Mouse (Mus musculus): ENCODE results near the gene Ttll4. TPM values are rescaled to one million over a fixed set of nuclear protein-coding genes. Genes with fewer than 3 reads are reported as not detected.

The Ttll4 gene
- polyA plus RNA-seq, 2 experiments from 2014 or later: 12.5 to 17.7 TPM

DNA sequence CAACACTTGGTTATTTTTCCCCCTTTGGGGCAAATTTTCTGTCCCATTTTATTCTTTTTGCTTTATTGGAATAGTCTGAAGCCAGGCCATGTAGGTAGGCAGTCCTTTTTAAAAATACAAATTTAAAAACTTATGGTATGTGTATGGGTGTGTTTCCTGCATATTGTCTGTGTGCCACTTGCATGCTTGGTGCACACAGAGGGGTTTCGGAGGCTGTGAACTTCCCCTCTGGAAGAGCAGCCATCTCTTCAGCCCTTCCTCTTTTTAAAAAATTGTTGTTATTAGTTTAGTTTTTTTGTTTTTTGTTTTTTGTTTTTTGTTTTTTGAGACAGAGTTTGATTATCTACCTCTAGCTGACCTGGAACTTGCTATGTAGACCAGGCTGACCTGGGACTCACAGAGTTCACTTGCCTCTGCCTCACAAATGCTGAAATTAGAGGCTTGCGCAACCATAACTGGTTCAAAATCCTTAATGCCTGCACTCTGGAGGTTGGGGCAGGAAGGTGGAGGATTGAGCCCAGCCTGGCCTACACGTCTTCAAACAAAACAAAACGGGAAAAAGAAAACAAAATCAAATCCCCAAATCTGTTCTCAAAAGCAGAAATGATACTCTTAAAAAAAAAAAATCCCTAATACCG lies 51.0 kb downstream of the Ttll4 start:
- no peak for ATAC-seq

DNA sequence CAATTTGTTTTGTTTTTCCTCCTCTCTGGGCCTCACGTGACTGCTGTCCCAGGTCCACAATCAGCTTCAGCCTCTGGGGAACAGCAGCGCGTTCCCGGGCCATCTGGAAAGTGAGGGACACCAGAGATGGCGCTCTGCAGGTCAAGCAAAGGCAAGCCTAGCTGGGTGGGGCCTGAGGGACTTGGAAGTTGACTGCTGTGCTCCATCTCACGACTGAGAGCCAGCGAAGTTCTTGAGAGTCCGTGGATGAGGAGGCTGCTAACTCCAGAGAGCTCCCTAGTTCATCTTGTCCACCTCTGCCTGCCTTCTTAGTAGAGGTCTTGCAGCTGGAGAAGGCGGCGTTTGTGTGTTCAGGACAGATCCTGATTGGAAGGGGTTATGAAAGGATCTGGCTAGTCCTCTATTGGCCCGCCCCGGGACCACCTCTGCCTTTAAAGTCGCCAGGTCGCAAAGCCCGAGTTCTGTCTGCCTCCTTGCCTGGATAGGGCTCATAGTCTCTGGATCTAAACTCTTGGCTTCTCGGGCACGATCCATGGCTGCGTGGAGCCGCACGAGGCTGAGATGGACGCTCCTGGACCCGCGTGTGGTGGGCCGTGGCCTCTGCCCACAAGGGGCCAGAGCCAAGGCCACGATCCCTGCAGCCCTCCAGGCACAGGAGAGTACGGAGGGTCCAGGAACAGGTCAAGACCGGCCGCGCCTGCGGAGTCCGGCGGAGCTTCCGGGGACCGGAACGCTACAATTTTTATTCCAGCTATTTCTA lies 51.7 kb downstream of the Ttll4 start, which contains the start of gene Cyp27a1:
Gene Cyp27a1 (plus strand): TSS at position 476 of the 760 bp plus-strand sequence.
- no peak for ATAC-seq

DNA sequence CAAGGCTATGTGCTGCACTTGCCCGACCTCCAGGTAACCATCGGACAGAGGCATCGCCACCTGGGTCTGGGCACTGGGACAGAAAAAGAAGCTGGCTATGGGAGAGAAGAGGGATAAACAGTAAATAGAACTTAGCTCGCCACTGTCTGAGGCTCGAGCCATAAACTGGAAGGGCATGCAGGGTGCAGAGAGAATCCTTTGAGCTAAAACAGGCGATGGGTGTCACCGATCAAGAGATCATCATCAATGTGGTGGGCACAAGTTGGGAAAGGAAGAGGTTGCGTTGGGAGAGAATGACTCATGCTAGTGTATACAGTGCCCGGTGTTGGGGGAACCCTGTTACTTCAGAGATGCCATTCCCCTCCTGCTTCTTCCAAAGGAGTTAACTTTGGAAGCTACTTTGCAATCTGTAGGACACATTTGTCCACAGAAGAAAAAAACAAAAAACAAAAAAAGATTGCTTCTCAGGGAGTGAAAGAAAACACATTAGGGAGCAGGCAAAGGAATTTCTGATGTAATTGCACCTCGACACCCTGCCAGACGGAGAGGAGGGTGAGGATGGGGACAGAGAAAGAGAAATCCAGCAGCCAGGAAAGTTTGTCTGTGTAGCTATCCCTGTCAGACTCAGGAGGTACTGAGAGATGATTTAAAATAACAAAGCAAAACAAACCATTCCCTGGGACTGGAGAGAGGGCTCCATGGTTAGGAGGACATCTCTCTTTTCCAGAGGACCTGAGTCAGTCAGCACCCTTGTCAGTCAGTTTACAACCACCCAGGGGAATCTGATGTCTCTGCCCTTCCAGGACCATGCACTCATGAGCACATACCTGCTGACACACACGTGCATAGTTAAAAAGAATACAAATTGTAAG lies 52.5 kb downstream of the Ttll4 start:
- ATAC-seq: no peak

DNA sequence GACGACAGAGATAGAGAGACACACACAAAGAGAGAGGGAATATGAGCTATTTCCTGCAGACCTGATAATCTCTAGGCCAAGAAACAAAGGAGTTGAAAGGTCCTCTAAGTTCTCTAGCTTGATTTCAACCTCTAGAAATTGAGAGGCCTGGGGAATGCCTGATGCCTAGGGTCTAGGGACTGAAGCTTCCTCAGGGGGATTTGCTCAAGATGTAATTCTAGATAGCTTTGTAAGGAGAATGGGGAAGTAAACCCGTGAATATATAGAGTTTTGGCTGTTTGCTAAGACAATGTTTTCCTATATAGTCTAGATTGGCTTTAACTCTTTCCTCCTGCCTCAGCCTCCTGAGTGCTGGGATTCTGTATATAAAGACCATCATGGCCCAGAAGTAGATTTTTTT lies 53.4 kb downstream of the Ttll4 start:
- no peak for ATAC-seq

DNA sequence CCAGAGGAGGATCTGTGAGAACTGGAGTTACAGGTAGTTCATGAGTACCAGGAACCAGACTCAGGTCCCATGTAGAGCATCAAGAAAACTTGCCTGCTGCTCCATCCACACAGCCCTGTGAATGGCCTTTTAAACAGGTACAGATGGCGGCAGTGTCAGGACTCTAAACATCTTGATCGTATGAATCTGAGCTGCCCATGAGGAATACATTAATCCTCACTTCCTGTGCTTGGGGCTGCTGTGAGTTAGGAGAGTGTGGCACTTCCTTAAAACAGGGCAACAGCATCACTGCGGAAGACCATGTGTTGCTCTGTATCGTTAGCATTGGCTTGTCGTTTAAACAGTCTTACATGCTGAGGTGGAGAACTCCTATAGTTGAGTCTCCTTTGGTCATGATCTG lies 53.9 kb downstream of the Ttll4 start:
- ATAC-seq: no peak

DNA sequence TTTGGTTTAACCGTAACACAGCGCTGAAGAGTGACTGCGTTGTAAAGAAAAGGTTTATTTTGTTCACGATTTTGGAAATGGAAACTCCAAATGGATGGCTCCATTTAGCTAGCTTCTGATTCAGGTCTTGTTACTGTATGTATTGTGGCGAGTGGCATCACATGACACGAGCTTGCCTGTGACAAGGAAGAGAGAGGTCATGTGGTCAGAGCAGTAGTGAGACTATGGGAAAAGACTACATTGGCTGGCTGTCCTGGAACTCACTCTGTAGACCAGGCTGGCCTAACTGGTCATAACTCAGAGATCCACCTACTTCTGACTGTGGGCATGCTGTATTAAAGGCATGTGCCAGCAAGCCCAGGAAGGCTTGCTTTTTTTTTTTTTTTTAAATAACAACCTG lies 54.3 kb downstream of the Ttll4 start:
- ATAC-seq: no peak

DNA sequence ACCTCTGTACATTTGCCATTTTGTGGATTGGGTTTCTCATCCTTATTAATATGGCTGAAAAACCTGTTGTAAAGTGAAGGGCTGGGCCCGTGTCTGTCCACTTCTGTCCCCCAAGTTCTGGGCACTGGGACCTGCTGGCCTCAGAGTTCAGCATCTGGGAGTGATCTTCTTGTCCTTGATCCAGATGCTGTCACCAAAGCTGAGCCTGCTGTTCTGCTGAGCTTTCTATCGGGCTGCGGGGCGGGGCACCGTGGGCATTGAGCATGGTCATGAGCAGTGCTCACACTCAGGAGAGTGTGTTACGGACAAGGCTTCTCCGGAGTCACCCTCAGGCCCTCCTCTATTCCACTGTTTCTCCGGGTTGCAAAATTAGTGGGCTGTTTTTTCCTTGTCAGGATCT lies 56.6 kb downstream of the Ttll4 start:
- ATAC-seq: no peak

DNA sequence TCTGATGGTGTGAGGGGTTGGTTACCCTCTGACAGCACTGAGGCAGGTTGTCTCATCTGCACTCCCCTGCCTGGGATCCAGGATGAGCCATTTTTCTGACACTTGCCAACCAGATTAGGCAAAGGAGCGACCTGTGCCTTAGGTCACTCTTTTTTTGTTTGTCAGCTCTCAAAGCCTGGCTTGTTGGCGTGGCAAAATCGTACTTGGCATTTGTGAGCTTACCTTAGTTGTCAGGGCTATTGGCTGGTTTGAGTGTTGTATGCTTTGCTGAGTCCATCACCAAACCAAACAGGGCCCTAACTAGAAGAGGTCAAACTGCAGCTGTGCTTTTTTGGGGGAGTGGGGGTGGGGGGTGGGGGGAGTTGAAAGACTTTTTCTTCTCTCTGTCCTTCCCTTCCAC lies 57.7 kb downstream of the Ttll4 start:
- no peak for ATAC-seq

DNA sequence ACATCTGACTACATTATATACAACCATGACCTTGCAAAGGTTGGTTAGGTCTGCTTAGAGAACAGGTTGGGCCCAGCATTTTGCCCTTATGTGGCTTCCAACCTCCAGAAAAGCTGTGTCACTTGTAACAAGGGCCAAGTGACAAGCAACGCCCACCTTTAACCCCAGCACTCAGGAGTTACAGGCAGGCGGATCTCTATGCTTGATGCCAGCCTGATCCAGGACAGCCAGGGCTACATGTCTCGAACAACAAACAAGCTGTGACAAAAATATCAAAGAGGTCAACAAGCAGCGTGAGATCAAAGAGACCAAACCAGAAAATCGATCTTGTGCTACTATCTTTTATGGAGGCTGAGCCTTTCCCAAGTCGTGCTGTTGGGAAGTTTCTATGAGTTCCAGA lies 60.1 kb downstream of the Ttll4 start:
- no peak for ATAC-seq

DNA sequence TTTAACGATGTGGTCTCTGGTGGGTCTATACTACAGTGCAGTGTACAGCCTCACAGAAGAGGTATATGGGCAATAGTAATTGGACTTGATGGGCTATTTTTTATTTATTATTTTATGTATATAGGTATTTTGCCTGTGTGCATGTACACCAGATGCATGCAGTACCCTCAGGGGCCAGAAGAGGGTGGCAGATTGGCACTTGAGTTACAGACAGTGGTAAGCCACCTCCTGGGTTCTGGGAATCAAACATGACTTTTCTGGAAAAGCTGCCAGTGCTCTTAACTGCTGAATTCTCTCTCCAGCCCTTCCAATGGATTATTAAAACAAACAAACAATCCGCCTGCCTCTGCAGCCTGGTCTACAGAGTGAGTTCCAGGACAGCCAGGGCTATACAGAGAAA lies 62.2 kb downstream of the Ttll4 start:
- no peak for ATAC-seq

DNA sequence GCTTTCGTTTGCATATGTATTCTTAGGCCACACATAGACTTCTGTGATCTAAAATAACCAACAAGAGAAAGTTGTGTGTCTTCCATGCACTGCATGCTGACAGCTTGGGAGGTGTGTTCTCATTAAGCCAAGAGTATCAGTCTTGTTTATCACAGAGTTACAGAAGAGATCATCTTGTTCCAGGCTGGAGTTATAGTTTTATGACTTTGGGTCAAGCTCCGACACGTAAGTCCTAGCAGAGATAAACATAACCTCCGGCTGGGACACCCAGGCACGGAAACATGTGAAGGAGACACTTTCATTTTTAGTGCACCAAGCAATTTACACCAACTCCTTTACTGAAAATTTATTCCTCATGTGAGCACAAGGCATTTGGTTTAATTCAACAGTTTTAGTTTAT lies 64.6 kb downstream of the Ttll4 start:
- no peak for ATAC-seq

DNA sequence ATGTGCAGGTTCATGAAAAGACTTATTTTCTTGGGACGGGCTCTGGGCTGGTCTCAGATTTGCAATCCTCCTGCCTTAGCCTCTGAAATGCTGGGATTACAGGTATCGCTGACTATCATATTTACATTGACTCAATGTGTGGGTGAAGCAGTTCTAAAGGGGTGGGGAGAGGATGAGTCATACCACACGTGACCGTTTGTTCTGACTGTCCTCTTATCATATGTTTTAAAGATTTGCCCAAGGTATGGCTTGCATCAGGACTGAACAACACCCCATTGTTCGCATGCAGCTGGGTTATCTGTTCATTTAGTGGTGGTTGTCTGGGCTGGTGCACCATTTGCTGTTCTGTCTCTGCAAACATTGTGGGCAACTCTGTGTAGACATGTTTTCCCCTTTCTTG lies 65.1 kb downstream of the Ttll4 start:
- no peak for ATAC-seq

DNA sequence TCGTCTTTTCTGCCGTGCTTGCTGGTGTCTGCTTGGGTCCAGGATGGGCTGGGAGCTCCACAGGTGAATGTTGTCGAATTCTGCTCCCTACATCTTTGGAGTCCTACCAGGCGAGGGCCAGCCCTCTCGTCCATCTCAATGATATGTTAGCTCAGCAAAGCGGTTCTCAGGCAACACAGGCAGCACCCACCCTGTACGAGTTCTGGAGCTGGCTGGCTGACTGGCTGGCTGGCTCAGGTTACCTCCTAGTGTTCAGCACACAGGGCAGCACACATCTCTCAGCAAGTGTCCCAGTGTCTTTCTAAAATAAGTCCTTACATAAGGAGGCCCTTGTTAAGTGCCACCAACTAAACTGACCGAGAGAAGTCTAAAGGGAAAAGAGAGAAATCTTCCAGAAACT lies 66.9 kb downstream of the Ttll4 start:
- no peak for ATAC-seq

DNA sequence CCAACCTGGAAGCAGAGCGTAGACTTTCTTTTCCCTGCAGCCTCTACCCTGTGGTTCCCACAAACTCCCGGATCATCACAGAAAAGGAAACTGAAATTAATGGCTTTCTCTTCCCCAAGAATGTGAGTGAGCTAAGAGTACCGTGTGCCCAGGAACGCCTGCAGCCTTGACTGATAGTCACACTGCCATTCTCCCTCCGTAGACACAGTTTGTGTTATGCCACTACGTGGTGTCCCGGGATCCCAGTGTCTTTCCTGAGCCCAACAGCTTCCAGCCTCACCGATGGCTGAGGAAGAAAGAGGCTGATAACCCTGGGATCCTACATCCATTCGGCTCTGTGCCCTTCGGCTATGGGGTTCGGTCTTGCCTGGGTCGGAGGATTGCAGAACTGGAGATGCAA lies 75.4 kb downstream of the Ttll4 start:
- ATAC-seq: no peak

DNA sequence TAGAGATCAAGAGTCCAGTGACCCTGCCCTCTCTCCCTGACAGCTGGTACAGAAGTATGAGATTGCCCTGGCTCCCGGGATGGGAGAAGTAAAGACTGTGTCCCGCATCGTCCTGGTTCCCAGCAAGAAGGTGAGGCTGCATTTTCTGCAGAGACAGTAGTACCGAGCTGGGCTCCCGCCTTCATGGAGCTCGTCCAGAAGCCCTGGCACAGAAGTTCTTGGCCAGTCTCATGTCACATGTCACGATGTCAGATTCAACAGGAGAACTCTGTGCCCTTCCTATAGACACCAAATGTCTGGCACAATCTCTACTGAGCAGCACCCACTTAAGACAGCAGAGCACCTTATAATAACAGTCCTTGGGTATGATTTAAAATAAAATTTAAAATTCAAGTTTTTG lies 76.0 kb downstream of the Ttll4 start:
- no peak for ATAC-seq

DNA sequence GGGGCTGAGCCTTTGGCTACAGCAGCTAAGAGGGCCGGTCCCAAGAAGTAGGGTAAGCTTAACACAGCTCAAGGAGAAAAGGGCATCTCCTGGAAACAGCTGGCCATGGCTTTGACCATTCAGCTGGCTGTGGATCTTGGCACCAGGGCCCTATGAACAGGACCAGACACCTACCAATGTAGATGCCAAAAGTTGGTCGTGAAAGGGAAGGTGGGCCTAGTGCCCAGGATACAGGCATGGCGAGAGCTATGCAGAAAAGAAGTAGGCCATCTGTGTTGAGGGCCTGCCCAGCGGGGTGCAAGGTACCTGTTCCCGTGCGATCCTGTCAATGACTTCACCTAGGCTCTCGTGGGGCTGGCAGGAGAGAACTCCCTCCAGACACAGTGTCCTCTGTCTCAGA lies 79.3 kb downstream of the Ttll4 start:
- ATAC-seq: no peak

DNA sequence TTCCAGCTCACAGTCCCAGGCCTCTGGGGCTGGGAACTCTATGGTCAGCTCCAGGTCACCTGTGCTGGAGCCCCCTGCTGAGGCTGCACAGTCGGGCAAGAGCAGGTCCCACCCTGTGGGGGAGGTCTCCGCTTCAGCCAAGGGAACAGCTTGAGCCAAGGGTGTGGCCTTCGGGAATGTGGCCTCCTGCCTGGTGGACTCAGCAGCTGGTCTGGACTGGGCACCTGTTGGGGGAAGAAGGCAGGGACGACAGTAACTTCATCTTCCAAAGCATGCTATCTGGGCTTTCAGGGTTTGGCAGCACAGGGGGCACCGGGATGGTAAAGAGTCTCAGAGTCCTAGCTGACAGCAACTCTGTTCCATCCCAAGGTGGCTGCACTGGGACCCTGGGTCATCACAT lies 85.8 kb downstream of the Ttll4 start:
- no peak for ATAC-seq

DNA sequence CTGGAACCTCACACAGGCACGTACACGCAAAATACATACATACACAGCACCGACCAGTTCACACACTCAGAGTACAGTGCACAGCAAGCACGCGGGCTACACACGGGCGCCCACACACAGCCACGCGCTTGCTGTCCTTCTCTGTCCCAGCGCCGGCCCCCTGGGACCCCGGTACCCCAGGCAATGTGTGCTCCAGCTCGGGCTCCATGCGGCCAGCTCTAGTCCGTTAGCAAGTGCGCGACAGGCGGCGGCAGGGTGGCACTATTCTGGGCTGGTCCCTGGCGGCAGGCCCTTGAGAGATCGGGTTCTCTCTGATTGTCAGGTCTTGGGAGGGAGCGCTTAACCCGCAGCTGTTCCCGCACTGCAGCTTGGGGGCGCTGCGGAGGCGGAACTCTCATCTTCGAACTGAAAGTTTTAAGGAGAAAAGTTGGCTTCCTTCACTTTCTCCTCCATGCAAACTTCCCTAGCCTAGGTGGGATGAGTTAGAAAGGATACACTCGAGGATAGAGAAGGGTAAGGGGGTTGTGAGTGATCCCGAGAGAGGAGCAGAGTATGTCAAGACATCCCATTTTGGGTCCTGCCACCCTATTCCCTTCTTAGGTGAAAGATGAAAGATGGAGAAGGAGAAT lies 87.2 kb downstream of the Ttll4 start, which contains the start of gene Prkag3:
Gene Prkag3 (minus strand): TSS at position 579 of the 629 bp plus-strand sequence.
- no peak for ATAC-seq

DNA sequence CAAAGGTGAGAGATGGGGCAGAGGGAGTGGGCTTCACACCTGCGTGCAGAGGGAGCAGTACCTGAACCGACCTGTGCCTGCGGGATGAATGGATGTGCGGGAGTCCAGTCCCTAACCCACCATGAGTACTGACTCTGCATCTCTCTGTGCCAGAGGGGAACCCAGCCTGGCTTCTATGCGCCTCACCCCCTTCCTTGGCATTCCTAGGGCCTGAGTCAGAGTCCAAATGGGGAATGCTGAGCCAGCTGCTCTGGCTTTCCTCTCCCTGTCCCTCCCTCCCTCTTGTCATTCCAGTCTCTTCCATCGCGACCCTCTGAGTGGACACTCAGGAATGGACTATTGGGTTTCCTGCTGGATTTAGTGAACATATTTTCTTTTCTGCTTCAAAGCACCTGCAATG lies 87.8 kb downstream of the Ttll4 start:
- no peak for ATAC-seq

DNA sequence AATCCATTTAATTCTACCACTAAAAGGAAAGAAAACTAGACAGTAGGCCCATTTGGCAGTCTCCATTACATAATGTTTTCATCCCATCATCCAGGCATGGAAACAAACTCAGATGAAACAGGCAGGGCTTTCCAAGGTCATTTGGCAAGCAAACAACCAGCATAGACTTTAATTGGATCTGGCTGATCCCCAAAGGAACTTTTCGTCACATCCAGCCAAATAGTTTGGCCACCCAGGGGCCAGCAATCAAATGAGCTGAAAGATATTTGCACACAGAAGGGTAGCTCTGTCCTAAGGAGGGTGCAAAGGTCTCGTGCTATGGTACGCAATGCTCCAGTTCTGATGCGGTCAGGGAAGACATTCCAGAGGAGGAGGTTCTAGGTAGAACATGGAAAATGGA lies 89.1 kb downstream of the Ttll4 start:
- no peak for ATAC-seq

DNA sequence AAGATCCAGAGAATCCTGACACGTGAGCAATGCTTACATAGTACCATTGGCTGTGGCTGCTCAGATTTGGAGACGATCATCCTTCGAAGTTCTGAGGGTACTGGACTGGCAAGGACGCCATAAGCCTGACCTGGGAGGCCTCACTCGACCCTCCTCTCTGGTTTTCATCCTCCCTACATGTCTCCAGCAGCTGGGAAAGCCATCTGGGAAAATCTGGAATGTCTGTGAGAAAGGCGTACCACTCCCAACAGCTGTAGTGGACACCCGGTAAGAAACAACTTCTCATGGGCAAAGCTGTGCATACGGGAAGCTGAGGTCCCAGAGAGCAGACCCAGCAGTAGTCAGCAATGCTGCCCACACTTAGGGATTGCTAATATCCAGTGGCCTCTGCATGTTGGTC lies 90.6 kb downstream of the Ttll4 start:
- no peak for ATAC-seq

DNA sequence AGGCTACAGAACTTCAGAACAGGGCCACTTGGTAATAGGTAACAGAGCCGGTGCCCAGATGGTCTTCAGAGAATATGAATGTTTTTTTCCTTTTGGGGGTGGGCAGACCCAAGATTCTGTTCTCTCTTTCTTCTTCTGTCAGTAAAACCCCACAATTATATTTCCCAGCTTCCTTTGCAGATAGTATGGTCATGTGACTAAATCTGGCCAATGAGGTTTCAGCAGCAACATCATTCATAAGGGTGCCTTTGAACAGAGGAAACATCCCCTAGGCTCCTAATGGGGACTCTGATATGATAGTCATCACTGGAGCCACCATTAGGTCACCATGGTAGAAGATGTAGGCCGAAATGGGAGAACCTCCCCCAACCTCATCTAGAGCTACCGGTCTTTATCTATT lies 91.3 kb downstream of the Ttll4 start:
- no peak for ATAC-seq
